Mouse (Mus musculus) brain, embryonic 14.5 days (tissue): ENCODE measurements around the gene Adam30. TPM values are rescaled to one million over a fixed set of nuclear protein-coding genes. Genes with fewer than 3 reads are reported as not detected.
A peak's percentile ranks its signal among the peaks of the same experiment; 100 is the strongest.

Experiments
- DNase-seq: peaks from one replicate; pipeline ENCODE4 v3.0.0-alpha.2; 2011; ENCODE audit warnings: low read depth
- CTCF ChIP-seq: fragments of 200-500 bp; IDR thresholded peaks from 2 replicates; pipeline ENCODE4 v1.5.1; 2012; ENCODE audit warnings: inconsistent platforms, mild to moderate bottlenecking, moderate library complexity, borderline replicate concordance; ENCODE audit not compliant: insufficient read depth, insufficient read length; ENCODE audit errors: extremely low read depth
- POLR2A ChIP-seq: fragments of 200-500 bp; IDR thresholded peaks from 2 replicates; pipeline ENCODE4 v1.6.1; 2012; ENCODE audit warnings: mild to moderate bottlenecking, inconsistent platforms, borderline replicate concordance; ENCODE audit not compliant: poor library complexity, insufficient read depth, insufficient read length, severe bottlenecking; ENCODE audit errors: extremely low read depth
- polyA plus RNA-seq: library from polyadenylated mRNA; depleted of rRNA; stranded (reverse); fragments of >200 nt; gene quantifications from 2 replicates; pipeline ENCODE4 v1.2.3, GENCODE M21; 2012

Adam30 gene
- polyA plus RNA-seq, 1 experiment, result not detected

GRCm38 (mm10) chr3:98147706-98148105, 12.7 kb upstream of the Adam30 start:
- TF ChIP-seq CTCF, result no peak
- TF ChIP-seq POLR2A, result no peak
- no peak for DNase-seq

- TF ChIP-seq POLR2A, result no peak
- TF ChIP-seq CTCF, result no peak
- no peak for DNase-seq
These were observed 10.5 kb upstream of the Adam30 start for GRCm38 (mm10) chr3:98149881-98150280.

- DNase-seq, result no peak
- TF ChIP-seq POLR2A (no peak), CTCF (no peak)
These were observed 9.4 kb upstream of the Adam30 start for GRCm38 (mm10) chr3:98151016-98151415.

- TF ChIP-seq POLR2A (no peak), CTCF (no peak)
These were observed 7.0 kb upstream of the Adam30 start for GRCm38 (mm10) chr3:98153460-98153859.

GRCm38 (mm10) chr3:98156158-98156557, 4.3 kb upstream of the Adam30 start:
- no peak for TF ChIP-seq POLR2A
- no peak for TF ChIP-seq CTCF

More at GRCm38 (mm10) chr3:98153460-98153859, 7.0 kb upstream of the Adam30 start:
- no peak for DNase-seq

GRCm38 (mm10) chr3:98157073-98157472, 3.4 kb upstream of the Adam30 start:
- no peak for TF ChIP-seq POLR2A
- no peak for TF ChIP-seq CTCF
- no peak for DNase-seq

More at GRCm38 (mm10) chr3:98156158-98156557, 4.3 kb upstream of the Adam30 start:
- no peak for DNase-seq

- no peak for TF ChIP-seq POLR2A
- TF ChIP-seq CTCF, result no peak
- no peak for DNase-seq
These were observed 2.8 kb upstream of the Adam30 start for GRCm38 (mm10) chr3:98157585-98157984.

- TF ChIP-seq POLR2A (no peak), CTCF (no peak)
These were observed 1.8 kb upstream of the Adam30 start for GRCm38 (mm10) chr3:98158646-98159045.

GRCm38 (mm10) chr3:98159289-98159688, 1.1 kb upstream of the Adam30 start:
- no peak for TF ChIP-seq POLR2A
- no peak for TF ChIP-seq CTCF
- DNase-seq, result peak; percentile 81

More at GRCm38 (mm10) chr3:98158646-98159045, 1.8 kb upstream of the Adam30 start:
- no peak for DNase-seq

GRCm38 (mm10) chr3:98178340-98178739, 17.9 kb downstream of the Adam30 start:
- DNase-seq, result peak; percentile 79
- TF ChIP-seq CTCF (no peak), POLR2A (no peak)

GRCm38 (mm10) chr3:98180805-98181204, 20.4 kb downstream of the Adam30 start:
- DNase-seq, result peak; percentile 84
- TF ChIP-seq POLR2A, result no peak
- TF ChIP-seq CTCF, result peak; percentile 68; the same call in 1 of the 2 replicates

GRCm38 (mm10) chr3:98185163-98185714, 24.8 kb downstream of the Adam30 start:
- no peak for TF ChIP-seq POLR2A
- no peak for TF ChIP-seq CTCF
- peak; percentile 31 for DNase-seq
